In the genomic region with DNA sequence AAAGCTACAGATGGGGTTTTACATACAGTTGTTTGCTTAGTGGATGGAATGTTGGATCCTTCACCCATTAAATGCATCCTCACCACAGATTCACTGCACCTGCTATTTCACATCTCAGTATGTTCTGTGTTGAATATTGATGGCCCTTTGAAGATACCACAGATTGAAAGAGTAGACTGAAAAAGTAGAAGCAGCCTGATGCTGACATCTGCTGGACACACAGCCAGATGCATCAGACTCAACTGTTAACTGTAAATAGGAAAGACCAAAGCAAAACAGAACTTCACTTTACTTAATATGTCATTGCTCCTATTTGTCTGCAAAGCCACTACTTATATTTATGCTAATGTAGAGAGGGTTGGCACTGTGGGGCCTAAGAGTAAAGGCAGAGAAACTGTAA, we compare ENCODE assay signal across 9 mouse cellular contexts.
DNase-seq lines count a peak whose midpoint lies in the region; ATAC-seq and TF ChIP-seq lines count a peak whose summit lies in the region.
"Had no signal": no experiment of that assay in that cellular context is flagged by ENCODE, and none has a peak within 500 bp of the region (broad histone marks: within the 10 kb centered on the region; RNA-seq: fewer than 3 reads in every experiment).

No protein-coding gene starts in this region.

- no peak overlapping the region for H3K9ac ChIP-seq in heart, postnatal 0 days (replicated peaks; ENCODE audit: low read depth, low read length)
- H3K9ac ChIP-seq in ES-E14 (ENCODE audit: insufficient read depth, low read depth, low read length, poor library complexity, severe bottlenecking), result no peak overlapping the region
- H3K9ac ChIP-seq in hindbrain, postnatal 0 days (replicated peaks; ENCODE audit: low read length), result no peak overlapping the region
- no peak overlapping the region for H3K9ac ChIP-seq in midbrain, embryonic 14.5 days (replicated peaks; ENCODE audit: low read length)

- no peak overlapping the region for H3K4me3 ChIP-seq in heart, postnatal 0 days (ENCODE audit: low read depth, low read length)
- no peak overlapping the region for H3K4me3 ChIP-seq in ES-E14 (ENCODE audit: insufficient read depth in 1 of 2, low read depth in 1 of 2, low read length in 2 of 2, poor library complexity in 1 of 2, severe bottlenecking in 1 of 2)
- H3K4me3 ChIP-seq in hindbrain, postnatal 0 days (ENCODE audit: low read length), result no peak overlapping the region
- no peak overlapping the region for H3K4me3 ChIP-seq in midbrain, embryonic 14.5 days (replicated peaks; ENCODE audit: low read depth, low read length)

- H3K36me3 ChIP-seq in heart, postnatal 0 days (replicated peaks; ENCODE audit: control insufficient read depth, insufficient read depth, low read length), result no peaks in the 10 kb centered on the region
- H3K36me3 ChIP-seq in ES-E14 (ENCODE audit: control insufficient read depth, insufficient read depth, low read length, poor library complexity, severe bottlenecking), result no peaks in the 10 kb centered on the region
- H3K36me3 ChIP-seq in hindbrain, postnatal 0 days (ENCODE audit: insufficient read depth, low read length), result no peaks in the 10 kb centered on the region
- no peaks in the 10 kb centered on the region for H3K36me3 ChIP-seq in midbrain, embryonic 14.5 days (ENCODE audit: control insufficient read depth, insufficient read depth, low read length)
- H3K36me3 ChIP-seq: G1E had no signal

- in situ Hi-C loops in ES-E14 (cut with MboI; ENCODE audit: low sequenced_read_pairs in 2 of 2, unreplicated experiment in 2 of 2), result no loop called here

- no peak overlapping the region for H3K4me2 ChIP-seq in heart, postnatal 0 days (ENCODE audit: low read depth, low read length)
- no peak overlapping the region for H3K4me2 ChIP-seq in hindbrain, postnatal 0 days (ENCODE audit: low read depth, low read length)
- no peak overlapping the region for H3K4me2 ChIP-seq in midbrain, embryonic 14.5 days (ENCODE audit: low read length)

- DNase-seq in heart, postnatal 0 days (ENCODE audit: low spot score), result no peak
- no peak for DNase-seq in heart, adult 11 months
- DNase-seq in ES-E14 (ENCODE audit: low read depth, low spot score), result no peak
- DNase-seq in embryo, embryonic 10.5 days (ENCODE audit: low spot score), result peak; percentile 50
- peak; percentile 78 for DNase-seq in hindbrain, postnatal 0 days (ENCODE audit: low spot score)
- DNase-seq in midbrain, embryonic 14.5 days, result peak; percentile 86
- no peak for DNase-seq in urinary bladder, postnatal 4 days (ENCODE audit: low spot score in 2 of 2)
- no peak for DNase-seq in thymus, postnatal 36 days

- no peaks in the 10 kb centered on the region for H3K9me3 ChIP-seq in heart, postnatal 0 days (replicated peaks; ENCODE audit: control insufficient read depth, low read length)
- no peaks in the 10 kb centered on the region for H3K9me3 ChIP-seq in ES-E14 (ENCODE audit: control insufficient read depth, insufficient read depth, low read depth, low read length)
- H3K9me3 ChIP-seq in hindbrain, postnatal 0 days (ENCODE audit: low read length), result no peaks in the 10 kb centered on the region
- no peaks in the 10 kb centered on the region for H3K9me3 ChIP-seq in midbrain, embryonic 14.5 days (ENCODE audit: control insufficient read depth, low read length)
- H3K9me3 ChIP-seq: G1E had no signal

- no peak for TF ChIP-seq EP300 in heart, postnatal 0 days (IDR thresholded peaks at IDR 0.05; ENCODE audit: low read depth)

- TF ChIP-seq CTCF in heart, postnatal 0 days (IDR thresholded peaks at IDR 0.05; ENCODE audit: low read depth), result peak; percentile 59
- TF ChIP-seq CTCF in hindbrain, postnatal 0 days (IDR thresholded peaks at IDR 0.05; ENCODE audit: low read depth), result peak; percentile 89

- no peak for ATAC-seq in heart, postnatal 0 days (ENCODE audit: insufficient read depth, low read depth)
- peak; percentile 56; the same call in 1 of the 2 replicates for ATAC-seq in hindbrain, postnatal 0 days
- peak; percentile 69; the same call in 1 of the 2 replicates for ATAC-seq in midbrain, embryonic 14.5 days (ENCODE audit: low FRiP score, low TSS enrichment)

- no peaks in the 10 kb centered on the region for H3K27me3 ChIP-seq in heart, postnatal 0 days (ENCODE audit: control insufficient read depth, insufficient read depth, low read length)
- H3K27me3 ChIP-seq in hindbrain, postnatal 0 days (ENCODE audit: insufficient read depth, low read length), result no peaks in the 10 kb centered on the region
- no peaks in the 10 kb centered on the region for H3K27me3 ChIP-seq in midbrain, embryonic 14.5 days (ENCODE audit: control insufficient read depth, insufficient read depth, low read length)

- no peaks in the 10 kb centered on the region for H3K4me1 ChIP-seq in heart, postnatal 0 days (ENCODE audit: control insufficient read depth, insufficient read depth)
- H3K4me1 ChIP-seq in ES-E14 (ENCODE audit: control insufficient read depth in 2 of 2, insufficient read depth in 2 of 2, low read length in 2 of 2, poor library complexity in 1 of 2), result no peaks in the 10 kb centered on the region
- no peaks in the 10 kb centered on the region for H3K4me1 ChIP-seq in hindbrain, postnatal 0 days (ENCODE audit: insufficient read depth, low read length)
- no peaks in the 10 kb centered on the region for H3K4me1 ChIP-seq in midbrain, embryonic 14.5 days (ENCODE audit: control insufficient read depth, insufficient read depth, low read length)

- no peak overlapping the region for H3K27ac ChIP-seq in heart, postnatal 0 days (ENCODE audit: low read depth)
- no peak overlapping the region for H3K27ac ChIP-seq in ES-E14 (ENCODE audit: insufficient read depth, low read depth, low read length, poor library complexity, severe bottlenecking)
- no peak overlapping the region for H3K27ac ChIP-seq in hindbrain, postnatal 0 days
- no peak overlapping the region for H3K27ac ChIP-seq in midbrain, embryonic 14.5 days (replicated peaks; ENCODE audit: low read depth, low read length)

TF ChIP-seq in ES-E14, 5 proteins besides CTCF, POLR2A, EP300 and RAD21:
- TF ChIP-seq HCFC1 (IDR thresholded peaks at IDR 0.05; ENCODE audit: borderline replicate concordance, insufficient read depth, low read length), result no peak
- peak; percentile 49 for TF ChIP-seq ZC3H11A (IDR thresholded peaks at IDR 0.05; ENCODE audit: borderline replicate concordance, low read depth, low read length)
- TF ChIP-seq MAFK (IDR thresholded peaks at IDR 0.05; ENCODE audit: insufficient read depth, low read depth, low read length), result no peak
TF ChIP-seq in ES-E14: peak in this region for 1.

Comparison
In these comparisons a context has a peak if more than half of its experiments do, and no peak if none do; other contexts are left out.
1. DNase-seq: peak in embryo, embryonic 10.5 days (single experiment), hindbrain, postnatal 0 days (single experiment) and midbrain, embryonic 14.5 days (single experiment); none in heart, postnatal 0 days (single experiment), heart, adult 11 months (single experiment), ES-E14 (single experiment), urinary bladder, postnatal 4 days (0 of 2) and thymus, postnatal 36 days (0 of 2).